Mouse (Mus musculus): ENCODE measurements at regions not wholly inside any gene's neighbourhood (a gene's known extent, or its start where the extent isn't known, plus 50 kb on each side); places are given as distances from the start of the nearest gene placed in this dataset.

GRCm38 (mm10) chr2:48098931-48099531 is 714.9 kb upstream of the Acvr2a start:
- no peak for TF ChIP-seq CTCF (IDR thresholded peaks at IDR 0.05)
- TF ChIP-seq EP300 (IDR thresholded peaks at IDR 0.05), result no peak

Measured in lung, postnatal 0 days (tissue).